Mouse (Mus musculus) kidney, embryonic 16.5 days (tissue): ENCODE data around the gene 2410131K14Rik. TPM values are rescaled to one million over a fixed set of nuclear protein-coding genes. Genes with fewer than 3 reads are reported as not detected.

Source experiments
- ATAC-seq: fragments of 200-750 bp; cut with Nextera tagmentation; 2 replicates; pipeline ENCODE4 v1.8.0; 2017; ENCODE audit warnings: moderate TSS enrichment; ENCODE audit not compliant: low FRiP score, low TSS enrichment
- H3K27ac ChIP-seq: fragments of 300-500 bp; sonication (generic); 2 replicates; pipeline ENCODE4 v1.5.1; 2014; ENCODE audit warnings: low read length
- H3K27me3 ChIP-seq: fragments of 300-500 bp; sonication (generic); 2 replicates; pipeline ENCODE4 v1.6.1; 2014; ENCODE audit warnings: low read length, control low read depth, mixed read lengths; ENCODE audit not compliant: insufficient read depth
- H3K36me3 ChIP-seq: fragments of 300-500 bp; sonication (generic); 2 replicates; pipeline ENCODE4 v1.6.1; 2014; ENCODE audit warnings: low read length, control low read depth, mixed read lengths; ENCODE audit not compliant: insufficient read depth
- H3K4me1 ChIP-seq: fragments of 300-500 bp; sonication (generic); 2 replicates; pipeline ENCODE4 v1.6.1; 2014; ENCODE audit warnings: low read length, control low read depth, mixed read lengths; ENCODE audit not compliant: insufficient read depth
- H3K4me2 ChIP-seq: fragments of 300-500 bp; sonication (generic); replicated peaks from 2 replicates; pipeline ENCODE4 v1.6.1; 2014; ENCODE audit warnings: low read depth, low read length
- H3K4me3 ChIP-seq: fragments of 300-500 bp; sonication (generic); 2 replicates; pipeline ENCODE4 v1.5.1; 2014; ENCODE audit warnings: mild to moderate bottlenecking, low read length
- H3K9ac ChIP-seq: fragments of 300-500 bp; sonication (generic); replicated peaks from 2 replicates; pipeline ENCODE4 v1.6.1; 2014; ENCODE audit warnings: low read length
- H3K9me3 ChIP-seq: fragments of 300-500 bp; sonication (generic); 2 replicates; pipeline ENCODE4 v1.6.1; 2016; ENCODE audit warnings: low read length, control low read depth
- WGBS: fragments of 180-500 bp; shearing (Covaris S2); extraction: QIAGEN DNeasy Blood & Tissue Kit; methylation state at CpG from one replicate; pipeline ENCODE4 v1.1.7; 2014; 5-methylcytosine and 5-hydroxymethylcytosine counted together
- polyA plus RNA-seq: library from polyadenylated mRNA; unstranded; fragments of >200 nt; fragmentation: Nextera tagmentation; extraction: Ambion mirVana; gene quantifications from 2 replicates; pipeline ENCODE4 v1.2.1, GENCODE M21; 2015

Gene 2410131K14Rik
- polyA plus RNA-seq, 1 experiment from 2014 or later: 10.7 TPM

DNA sequence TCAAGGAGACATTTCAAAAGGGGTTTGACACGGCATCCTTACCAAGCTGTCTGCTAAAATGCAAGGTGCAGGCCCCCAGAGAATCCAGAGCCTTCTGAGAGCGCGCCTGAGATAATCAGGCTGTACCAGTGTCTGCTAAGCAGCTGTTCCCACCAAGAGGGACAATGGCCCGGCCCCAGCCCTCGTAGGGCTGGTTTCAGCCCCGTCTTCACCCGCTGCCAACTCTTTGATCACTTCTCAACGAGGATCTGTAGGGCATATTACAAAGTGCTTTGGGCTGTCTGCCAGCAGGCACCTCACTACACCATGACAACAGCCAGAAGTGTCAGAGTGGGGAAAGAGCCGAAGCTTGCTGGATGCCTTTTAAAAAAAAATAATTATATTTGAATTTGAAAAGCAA, 29.5 kb downstream of the 2410131K14Rik start:
- Histone ChIP-seq H3K9me3 (no peaks in the 10 kb centered on the region), H3K4me2 (no peak overlapping the region), H3K27ac (no peak overlapping the region), H3K4me3 (no peak overlapping the region), H3K36me3 (no peaks in the 10 kb centered on the region), H3K27me3 (peaks cover 70% of the 10 kb centered on the region), H3K4me1 (peaks cover 7% of the 10 kb centered on the region), H3K9ac (no peak overlapping the region)
- ATAC-seq: no peak
- WGBS: 32% methylated on average over 9 of the region's 9 CpGs

- ATAC-seq: no peak
- Histone ChIP-seq H3K9me3 (no peaks in the 10 kb centered on the region), H3K4me2 (no peak overlapping the region), H3K27ac (no peak overlapping the region), H3K4me3 (no peak overlapping the region), H3K9ac (no peak overlapping the region), H3K27me3 (peaks cover 55% of the 10 kb centered on the region), H3K4me1 (peaks cover 7% of the 10 kb centered on the region), H3K36me3 (no peaks in the 10 kb centered on the region)
- 46% methylated on average over 7 of the region's 7 CpGs for WGBS
Observed at GRCm38 (mm10) chr5:118276281-118276680, 31.3 kb downstream of the 2410131K14Rik start.

- H3K36me3 ChIP-seq: no peaks in the 10 kb centered on the region
- WGBS: 16% methylated on average over 8 of the region's 8 CpGs
- no peak overlapping the region for H3K9ac ChIP-seq
Observed at GRCm38 (mm10) chr5:118276711-118277110, 31.7 kb downstream of the 2410131K14Rik start.

GRCm38 (mm10) chr5:118277741-118278495, 32.9 kb downstream of the 2410131K14Rik start:
- H3K9ac ChIP-seq: no peak overlapping the region
- 84% methylated on average over 18 of the region's 18 CpGs for WGBS
- no peak overlapping the region for H3K27ac ChIP-seq
- H3K36me3 ChIP-seq: no peaks in the 10 kb centered on the region
- H3K4me1 ChIP-seq: peaks cover 7% of the 10 kb centered on the region
- no peak for ATAC-seq
- H3K9me3 ChIP-seq: 0 out of 2 replicates have a peak, but pooled peaks cover 4% of the 10 kb centered on the region
- no peak overlapping the region for H3K4me3 ChIP-seq
- H3K27me3 ChIP-seq: peaks cover 38% of the 10 kb centered on the region
- no peak overlapping the region for H3K4me2 ChIP-seq

More at GRCm38 (mm10) chr5:118276711-118277110, 31.7 kb downstream of the 2410131K14Rik start:
- Histone ChIP-seq H3K4me2 (no peak overlapping the region), H3K4me1 (peaks cover 7% of the 10 kb centered on the region), H3K9me3 (0 out of 2 replicates have a peak, but pooled peaks cover 1% of the 10 kb centered on the region), H3K27ac (no peak overlapping the region), H3K27me3 (peaks cover 50% of the 10 kb centered on the region), H3K4me3 (no peak overlapping the region)
- 0 out of 2 replicates have a peak, but pooled peaks have one; percentile 60 for ATAC-seq

GRCm38 (mm10) chr5:118291453-118291852, 46.4 kb downstream of the 2410131K14Rik start:
- no peaks in the 10 kb centered on the region for H3K9me3 ChIP-seq
- ATAC-seq: no peak
- H3K27me3 ChIP-seq: peaks cover 6% of the 10 kb centered on the region; the same call in 1 of the 2 replicates
- no peak overlapping the region for H3K9ac ChIP-seq
- H3K36me3 ChIP-seq: no peaks in the 10 kb centered on the region
- H3K4me1 ChIP-seq: peaks cover 9% of the 10 kb centered on the region; the same call in 1 of the 2 replicates
- H3K4me2 ChIP-seq: no peak overlapping the region
- 95% methylated on average over 4 of the region's 4 CpGs for WGBS
- no peak overlapping the region for H3K4me3 ChIP-seq
- H3K27ac ChIP-seq: no peak overlapping the region

GRCm38 (mm10) chr5:118292476-118292875, 47.4 kb downstream of the 2410131K14Rik start:
- 57% methylated on average over 4 of the region's 4 CpGs for WGBS
- no peak overlapping the region for H3K4me3 ChIP-seq
- H3K27ac ChIP-seq: no peak overlapping the region
- no peak overlapping the region for H3K4me2 ChIP-seq
- H3K9me3 ChIP-seq: no peaks in the 10 kb centered on the region
- H3K9ac ChIP-seq: no peak overlapping the region
- no peak for ATAC-seq
- no peaks in the 10 kb centered on the region for H3K36me3 ChIP-seq
- H3K4me1 ChIP-seq: peaks cover 10% of the 10 kb centered on the region
- H3K27me3 ChIP-seq: peaks cover 6% of the 10 kb centered on the region; the same call in 1 of the 2 replicates

GRCm38 (mm10) chr5:118294086-118294864, 49.2 kb downstream of the 2410131K14Rik start:
- H3K9ac ChIP-seq: peak overlapping the region; percentile 25; the same call in 1 of the 2 replicates
- 25% methylated on average over 23 of the region's 23 CpGs for WGBS
- H3K4me2 ChIP-seq: peak overlapping the region; percentile 47

GRCm38 (mm10) chr5:118294865-118295258, 49.8 kb downstream of the 2410131K14Rik start:
- no peak for ATAC-seq
- H3K9ac ChIP-seq: no peak overlapping the region
- H3K4me2 ChIP-seq: peak overlapping the region; percentile 47

More at GRCm38 (mm10) chr5:118294086-118294864, 49.2 kb downstream of the 2410131K14Rik start:
- H3K4me1 ChIP-seq: peaks cover 15% of the 10 kb centered on the region
- peak; percentile 72 for ATAC-seq
- H3K27ac ChIP-seq: peak overlapping the region; percentile 60
- H3K9me3 ChIP-seq: no peaks in the 10 kb centered on the region
- H3K27me3 ChIP-seq: peaks cover 9% of the 10 kb centered on the region
- H3K36me3 ChIP-seq: no peaks in the 10 kb centered on the region
- peak overlapping the region; percentile 15 for H3K4me3 ChIP-seq

DNA sequence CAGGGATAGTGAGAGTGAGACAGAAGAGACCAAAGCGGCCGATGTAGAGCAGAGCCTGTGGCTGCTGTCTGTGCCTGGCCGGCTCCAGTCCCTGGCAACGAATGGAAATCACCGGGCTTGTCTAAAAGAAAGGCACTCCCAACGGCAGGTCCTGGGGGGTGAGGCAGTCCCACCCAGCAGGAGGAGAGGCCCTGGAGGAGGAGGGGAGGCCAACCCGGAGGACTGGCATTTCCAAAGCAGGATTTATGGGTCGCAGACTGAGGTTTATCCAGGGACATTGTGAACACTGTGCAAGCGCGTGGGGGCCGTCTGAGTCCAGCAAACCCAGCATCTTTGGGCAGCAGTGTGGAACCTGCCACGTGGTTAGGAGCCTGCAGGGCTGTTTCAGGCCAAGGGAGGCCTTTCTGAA, 52.3 kb downstream of the 2410131K14Rik start:
- H3K4me2 ChIP-seq: no peak overlapping the region
- H3K27me3 ChIP-seq: peaks cover 13% of the 10 kb centered on the region
- WGBS: 18% methylated on average over 12 of the region's 12 CpGs
- H3K9ac ChIP-seq: no peak overlapping the region
- H3K36me3 ChIP-seq: no peaks in the 10 kb centered on the region
- no peaks in the 10 kb centered on the region for H3K9me3 ChIP-seq
- no peak overlapping the region for H3K4me3 ChIP-seq
- no peak overlapping the region for H3K27ac ChIP-seq
- ATAC-seq: peak; percentile 87
- H3K4me1 ChIP-seq: peaks cover 15% of the 10 kb centered on the region

More at GRCm38 (mm10) chr5:118294865-118295258, 49.8 kb downstream of the 2410131K14Rik start:
- Histone ChIP-seq H3K4me1 (peaks cover 15% of the 10 kb centered on the region), H3K4me3 (no peak overlapping the region), H3K27me3 (peaks cover 13% of the 10 kb centered on the region), H3K27ac (peak overlapping the region; percentile 60; the same call in 1 of the 2 replicates), H3K9me3 (no peaks in the 10 kb centered on the region), H3K36me3 (no peaks in the 10 kb centered on the region)
- WGBS: 82% methylated on average over 7 of the region's 7 CpGs
